Mouse (Mus musculus) liver, embryonic 15.5 days (tissue): Measurements from ENCODE around the gene Kcnj6. TPM values are rescaled to one million over a fixed set of nuclear protein-coding genes. Genes with fewer than 3 reads are reported as not detected.
A peak's percentile ranks its signal among the peaks of the same experiment; 100 is the strongest.

Experiments used
- ATAC-seq: fragments of 200-750 bp; cut with Nextera tagmentation; 2 replicates; pipeline ENCODE4 v1.8.0; 2017; ENCODE audit warnings: moderate number of reproducible peaks, mild to moderate bottlenecking, moderate library complexity; ENCODE audit not compliant: insufficient read depth
- H3K27ac ChIP-seq: fragments of 300-500 bp; sonication (generic); replicated peaks from 2 replicates; pipeline ENCODE4 v1.5.1; 2015; ENCODE audit warnings: mild to moderate bottlenecking, inconsistent platforms
- H3K27me3 ChIP-seq: fragments of 300-500 bp; sonication (generic); 2 replicates; pipeline ENCODE4 v1.6.1; 2015; ENCODE audit warnings: mild to moderate bottlenecking, inconsistent platforms
- H3K36me3 ChIP-seq: fragments of 300-500 bp; sonication (generic); replicated peaks from 2 replicates; pipeline ENCODE4 v1.6.1; 2015; ENCODE audit warnings: moderate library complexity, mild to moderate bottlenecking, inconsistent platforms
- H3K4me1 ChIP-seq: fragments of 300-500 bp; sonication (generic); replicated peaks from 2 replicates; pipeline ENCODE4 v1.6.1; 2015; ENCODE audit warnings: inconsistent platforms
- H3K4me2 ChIP-seq: fragments of 300-500 bp; sonication (generic); 2 replicates; pipeline ENCODE4 v1.6.1; 2015; ENCODE audit warnings: moderate library complexity, mild to moderate bottlenecking, inconsistent platforms
- H3K4me3 ChIP-seq: fragments of 300-500 bp; sonication (generic); replicated peaks from 2 replicates; pipeline ENCODE4 v1.5.1; 2015; ENCODE audit warnings: mild to moderate bottlenecking, inconsistent platforms
- H3K9ac ChIP-seq: fragments of 300-500 bp; sonication (generic); 2 replicates; pipeline ENCODE4 v1.6.1; 2015; ENCODE audit warnings: moderate library complexity, mild to moderate bottlenecking, inconsistent platforms
- H3K9me3 ChIP-seq: fragments of 300-500 bp; sonication (generic); replicated peaks from 2 replicates; pipeline ENCODE4 v1.6.1; 2016; ENCODE audit warnings: inconsistent platforms
- WGBS: fragments of 180-500 bp; shearing (Covaris S2); methylation state at CpG from one replicate; pipeline ENCODE4 v1.1.7; 2015; ENCODE audit warnings: mixed read lengths; ENCODE audit not compliant: insufficient replicate concordance; 5-methylcytosine and 5-hydroxymethylcytosine counted together
- microRNA-seq: library from miRNA; unstranded; fragments of <30 nt; microRNA quantifications from one replicate; pipeline ENCODE4, GENCODE M21; 2016
- polyA plus RNA-seq: library from polyadenylated mRNA; unstranded; fragments of >200 nt; fragmentation: Nextera tagmentation; extraction: Ambion mirVana; gene quantifications from 2 replicates; pipeline ENCODE4 v1.2.1, GENCODE M21; 2015

The Kcnj6 gene
- polyA plus RNA-seq, 1 experiment from 2014 or later, result not detected

DNA sequence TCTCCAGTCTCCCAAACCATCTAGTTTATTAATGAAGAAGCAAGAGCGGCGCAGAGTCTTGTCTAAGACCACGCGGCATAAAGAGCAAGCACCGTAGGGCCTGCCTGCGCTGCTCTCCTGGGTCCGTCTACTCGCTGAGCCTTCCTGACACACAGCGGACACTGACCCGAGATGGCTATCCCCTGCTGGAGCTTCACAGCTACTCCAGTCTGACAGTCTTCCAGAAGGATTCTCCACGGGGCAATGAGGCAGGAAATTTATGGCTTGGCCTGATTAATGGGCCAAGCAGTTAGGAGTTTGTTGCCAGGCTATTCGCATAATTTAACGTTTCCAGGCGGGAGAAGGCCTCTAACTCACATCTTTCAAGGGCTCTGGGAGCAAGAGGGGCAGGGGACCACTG lies 283.0 kb downstream of the Kcnj6 start:
- Histone ChIP-seq H3K27me3 (no peaks in the 10 kb centered on the region; the same call in 1 of the 2 replicates), H3K4me1 (peaks cover 7% of the 10 kb centered on the region; the same call in 1 of the 2 replicates), H3K4me3 (no peak overlapping the region), H3K36me3 (no peaks in the 10 kb centered on the region), H3K4me2 (no peak overlapping the region), H3K9me3 (no peaks in the 10 kb centered on the region), H3K9ac (no peak overlapping the region), H3K27ac (no peak overlapping the region)
- no peak for ATAC-seq
- 63% methylated on average over 14 of the region's 14 CpGs for WGBS

DNA sequence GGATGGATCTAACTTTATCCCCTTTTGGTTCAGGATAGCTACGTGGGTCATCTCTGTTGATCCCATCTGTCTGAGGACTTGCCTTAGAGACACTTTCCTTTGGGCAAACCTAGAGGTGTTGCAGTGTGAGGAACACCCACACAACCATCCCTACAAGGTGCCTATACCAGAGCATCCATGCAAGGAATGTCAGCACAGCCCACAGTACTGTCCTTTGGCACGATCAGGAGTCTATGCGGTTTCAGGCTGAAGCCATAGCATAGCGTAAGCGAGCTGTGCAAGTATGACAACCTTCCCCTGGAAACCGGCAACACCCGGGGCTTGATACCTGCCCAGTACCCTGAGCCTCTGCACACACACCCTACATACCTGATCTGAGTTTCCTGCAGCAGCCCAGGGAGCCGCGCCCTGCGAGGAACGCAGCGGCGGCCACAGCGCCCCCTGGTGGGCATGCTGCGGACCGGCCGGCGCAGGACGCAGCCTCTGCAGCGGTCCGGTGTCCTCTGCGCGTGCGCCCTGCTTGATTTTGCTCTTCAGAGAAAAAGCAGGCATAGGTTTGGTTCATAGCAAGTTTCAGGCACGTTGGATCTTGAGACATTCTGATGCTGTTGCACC lies 283.9 kb downstream of the Kcnj6 start:
- no peak for ATAC-seq
- H3K4me1 ChIP-seq, result peaks cover 7% of the 10 kb centered on the region; the same call in 1 of the 2 replicates
- H3K36me3 ChIP-seq, result no peaks in the 10 kb centered on the region
- peak overlapping the region; percentile 43 for H3K4me2 ChIP-seq
- H3K9ac ChIP-seq, result no peak overlapping the region
- no peak overlapping the region for H3K4me3 ChIP-seq
- no peaks in the 10 kb centered on the region; the same call in 1 of the 2 replicates for H3K27me3 ChIP-seq
- 10% methylated on average over 25 of the region's 25 CpGs for WGBS
- H3K9me3 ChIP-seq, result no peaks in the 10 kb centered on the region
- H3K27ac ChIP-seq, result no peak overlapping the region

DNA sequence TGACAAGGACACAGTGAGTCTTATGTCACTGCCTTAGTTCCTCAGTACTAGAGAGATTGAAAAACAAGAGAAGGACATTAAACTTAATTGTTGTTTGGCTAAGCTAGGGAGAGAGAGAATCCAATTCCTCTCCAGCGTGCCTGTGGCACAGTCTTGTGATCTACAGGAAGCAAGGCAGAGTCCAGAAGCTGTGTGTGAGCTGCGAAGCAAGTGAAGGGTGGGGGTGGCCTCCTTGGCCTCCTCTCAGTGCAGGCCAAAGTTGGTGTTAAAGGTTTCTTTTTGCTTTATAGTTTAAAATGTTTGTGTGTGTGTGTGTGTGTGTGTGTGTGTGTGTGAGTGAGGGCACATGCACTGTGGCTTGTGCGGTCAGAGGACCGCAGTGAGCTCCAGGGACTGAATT lies 295.5 kb downstream of the Kcnj6 start:
- no peak for ATAC-seq
- Histone ChIP-seq H3K27ac (no peak overlapping the region), H3K27me3 (no peaks in the 10 kb centered on the region), H3K4me1 (peaks cover 13% of the 10 kb centered on the region), H3K36me3 (no peaks in the 10 kb centered on the region), H3K9me3 (no peaks in the 10 kb centered on the region), H3K4me2 (no peak overlapping the region), H3K4me3 (no peak overlapping the region), H3K9ac (no peak overlapping the region)
- WGBS, result 64% methylated on average over 4 of the region's 4 CpGs

DNA sequence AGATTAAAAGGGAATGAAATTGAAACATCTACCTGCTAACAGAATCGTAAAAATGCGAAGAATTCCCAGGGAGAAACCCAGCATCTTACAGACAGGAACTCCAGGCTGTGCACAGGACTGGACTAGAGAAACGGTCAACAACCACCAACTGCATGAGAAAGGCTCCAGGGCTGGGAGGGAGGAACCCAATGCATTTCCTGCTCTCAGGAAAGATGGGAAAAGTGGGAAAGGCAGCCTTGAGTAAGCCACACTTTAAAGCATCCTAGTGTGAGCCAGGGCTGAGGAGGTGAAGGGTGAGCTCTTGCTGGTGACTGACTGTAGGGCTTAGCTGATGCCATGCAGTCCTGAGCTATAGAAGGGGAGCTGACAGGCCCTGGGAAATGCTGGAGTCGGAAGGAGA lies 296.4 kb downstream of the Kcnj6 start:
- no peaks in the 10 kb centered on the region for H3K9me3 ChIP-seq
- no peak overlapping the region for H3K4me2 ChIP-seq
- H3K27ac ChIP-seq, result no peak overlapping the region
- 70% methylated on average over 4 of the region's 4 CpGs for WGBS
- no peak overlapping the region for H3K9ac ChIP-seq
- H3K27me3 ChIP-seq, result no peaks in the 10 kb centered on the region
- H3K4me1 ChIP-seq, result peaks cover 19% of the 10 kb centered on the region
- ATAC-seq, result no peak
- H3K4me3 ChIP-seq, result no peak overlapping the region
- no peaks in the 10 kb centered on the region for H3K36me3 ChIP-seq

Small RNA genes within 50 kb of the gene (microRNA-seq; reads per million reads assigned to microRNA genes)
- gene Gm22745, result not detected
